Mouse (Mus musculus): Measurements from ENCODE around the gene Acadm. TPM values are rescaled to one million over a fixed set of nuclear protein-coding genes. Genes with fewer than 3 reads are reported as not detected.
A peak's percentile ranks its signal among the peaks of the same experiment; 100 is the strongest.

The Acadm gene
- total RNA-seq, 2 experiments from 2014 or later = 302 to 349 TPM

DNA sequence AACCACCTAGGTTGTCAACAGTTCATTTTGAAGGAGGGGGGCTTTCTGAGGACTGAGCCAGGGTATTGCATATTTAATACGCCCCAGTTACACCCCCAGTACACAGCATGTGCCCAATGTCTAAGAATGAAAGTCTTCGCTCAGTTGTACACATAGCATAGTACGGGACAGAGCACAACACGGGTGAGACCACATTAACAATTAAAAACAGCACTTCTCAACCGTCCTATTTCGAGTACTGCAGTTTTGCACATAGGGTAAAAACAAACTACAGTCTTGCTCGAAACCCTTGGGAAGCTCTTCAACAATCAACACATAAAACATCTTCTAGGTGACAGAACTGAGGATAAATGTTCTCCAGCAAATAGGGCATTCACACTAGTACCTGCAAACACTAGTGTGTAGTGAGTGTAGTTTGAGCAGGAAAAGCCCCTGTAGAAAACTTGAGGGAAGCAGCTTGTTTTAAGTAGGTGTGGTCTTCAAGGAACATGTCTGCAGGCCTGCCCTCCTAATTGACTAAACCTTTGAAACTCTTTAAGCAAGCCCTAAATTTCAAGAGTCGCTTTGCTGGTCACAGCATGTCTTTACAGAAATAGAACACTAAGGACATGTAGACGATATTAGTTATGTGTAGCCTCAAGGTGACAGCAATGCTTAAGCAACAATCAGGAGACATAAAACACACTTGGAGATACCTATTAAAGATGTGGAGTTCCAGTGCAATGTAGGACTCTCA lies 38.1 kb downstream of the Acadm start, which contains the start of gene Msh4:
Gene Msh4, minus strand, starts transcription at position 3 of the 736 bp plus-strand sequence.
- intact Hi-C loops (cut with DNase I) = no loop called here
- no peak for DNase-seq

DNA sequence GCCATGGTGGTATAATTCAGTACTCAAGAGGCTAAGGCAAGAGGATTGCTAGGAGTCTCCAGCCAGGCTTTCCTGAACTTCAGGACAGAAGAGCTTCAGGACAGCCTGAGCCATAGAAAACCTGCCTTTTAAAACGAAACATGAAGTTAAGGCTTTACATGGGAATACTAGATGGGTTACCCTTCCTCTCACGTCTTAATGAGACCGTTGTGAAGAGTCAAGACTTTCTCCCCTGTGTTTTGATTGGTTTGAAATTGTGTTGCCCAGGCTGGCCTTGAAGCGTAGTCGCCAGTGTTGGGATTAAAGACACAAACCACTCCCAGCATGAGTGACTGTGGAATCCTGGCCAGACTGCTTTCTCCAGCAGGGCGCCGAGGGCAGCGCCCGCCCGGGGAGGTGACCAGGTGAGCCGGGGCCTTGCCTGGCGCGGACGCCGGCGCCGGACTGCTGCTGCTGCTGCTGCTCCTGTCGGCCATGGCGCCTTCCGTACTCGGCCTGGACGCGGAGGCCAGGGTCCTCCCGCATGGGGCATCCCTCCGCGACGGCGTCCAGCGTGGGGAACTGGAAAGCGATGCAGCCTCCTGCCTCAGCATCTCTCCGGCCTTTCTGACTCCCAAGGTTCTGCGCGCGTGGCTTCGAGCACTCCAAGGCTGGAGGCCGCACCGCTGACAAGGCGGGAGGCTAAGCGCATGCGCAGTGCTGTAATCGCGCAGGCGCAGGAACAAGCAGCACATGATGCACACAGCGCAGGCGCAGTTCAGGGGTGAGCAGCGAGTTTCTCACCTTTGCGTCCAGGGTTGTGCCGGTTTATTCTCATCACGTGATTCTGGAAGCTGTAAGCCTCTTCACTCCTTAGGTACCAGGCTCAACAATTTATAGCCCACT lies 38.9 kb downstream of the Acadm start:
- intact Hi-C loops (cut with DNase I) = no loop called here

DNA sequence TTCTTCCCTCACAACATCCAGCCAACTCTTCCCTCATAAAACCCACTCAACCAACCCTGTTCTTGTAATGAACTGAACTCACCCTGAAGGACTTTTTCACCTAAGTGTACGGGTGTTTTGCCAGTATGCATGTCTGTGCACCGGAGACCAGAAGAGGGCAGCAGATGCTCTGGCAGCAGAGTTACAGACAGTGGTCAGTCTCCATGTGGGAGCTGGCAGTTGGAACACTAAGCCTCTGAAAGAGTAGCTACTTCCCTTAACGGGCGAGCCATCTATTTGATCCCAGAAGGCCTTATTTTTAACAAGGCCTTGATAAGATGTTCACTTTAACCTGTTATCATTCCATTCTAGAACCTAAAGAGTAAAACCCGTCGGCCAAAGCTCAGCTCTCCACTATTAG lies 39.8 kb downstream of the Acadm start:
- DNase-seq = peak; percentile 25 to 34
- intact Hi-C loops (cut with DNase I) = loop anchor here (5.0 kb wide), 1 partner anchor 323 kb away; no protein-coding TSS in a partner anchor

More for the DNA sequence above, 38.9 kb downstream of the Acadm start:
- DNase-seq = no peak

DNA sequence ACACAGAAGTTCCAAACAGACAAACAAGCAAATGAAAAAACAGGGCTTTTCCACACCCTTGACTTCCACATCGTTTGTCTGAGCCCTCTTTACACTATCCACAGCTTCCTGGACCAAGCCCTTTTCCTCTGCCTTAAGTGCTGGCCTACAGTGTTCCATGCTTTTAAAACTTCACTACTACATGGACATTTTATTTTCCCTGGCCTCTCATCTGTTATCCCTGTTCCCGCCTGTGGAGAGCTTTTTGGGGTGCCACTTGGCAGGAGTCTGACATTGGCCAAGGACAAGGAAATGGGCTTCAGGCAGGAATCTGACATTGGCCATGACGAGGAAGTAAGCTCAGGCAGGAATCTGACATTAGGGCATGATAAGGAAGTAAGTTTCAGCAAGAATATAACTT lies 41.8 kb downstream of the Acadm start:
- no peak for DNase-seq
- intact Hi-C loops (cut with DNase I) = loop anchor here (5.0 kb wide), 1 partner anchor 325 kb away; no protein-coding TSS in a partner anchor

DNA sequence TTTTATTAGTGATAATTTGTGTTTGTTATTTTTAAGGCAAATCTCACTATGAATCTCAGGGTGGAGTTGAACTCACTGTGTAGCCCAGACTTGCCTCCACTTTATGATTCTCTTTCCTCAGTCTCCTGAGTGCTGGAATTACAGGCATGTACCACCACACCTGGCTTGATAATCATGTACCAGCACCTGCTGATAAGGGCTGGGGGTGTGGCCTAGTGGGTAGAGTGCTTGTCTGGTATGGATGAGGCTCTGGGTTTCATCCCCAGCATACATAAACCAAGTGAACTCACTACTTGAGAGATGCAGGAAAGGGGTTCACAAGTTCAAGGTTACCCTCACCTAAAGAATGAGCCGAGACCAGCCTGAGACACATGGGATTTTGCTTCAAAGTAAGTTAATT lies 42.5 kb downstream of the Acadm start:
- no peak for DNase-seq
- intact Hi-C loops (cut with DNase I) = loop anchor here (5.0 kb wide), 1 partner anchor 325 kb away; no protein-coding TSS in a partner anchor

DNA sequence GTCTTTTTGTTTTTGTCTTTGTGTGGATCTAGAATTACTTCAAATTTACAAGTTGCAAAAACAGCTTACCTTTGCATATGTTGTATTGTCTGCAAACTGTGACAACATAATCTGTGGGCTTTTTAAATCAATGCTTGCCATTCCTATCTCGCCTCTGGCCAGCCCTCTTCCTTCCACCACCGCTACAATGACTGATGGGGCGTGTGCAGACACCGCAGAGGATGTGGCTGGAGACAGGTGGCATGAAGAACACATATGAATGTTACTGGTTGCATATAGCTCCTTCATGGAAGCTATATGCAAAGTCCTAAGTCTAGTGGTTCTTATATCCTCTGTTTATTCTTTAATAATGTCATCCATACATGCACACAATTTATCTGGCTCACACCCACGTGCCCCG lies 47.2 kb downstream of the Acadm start:
- intact Hi-C loops (cut with DNase I) = no loop called here

DNA sequence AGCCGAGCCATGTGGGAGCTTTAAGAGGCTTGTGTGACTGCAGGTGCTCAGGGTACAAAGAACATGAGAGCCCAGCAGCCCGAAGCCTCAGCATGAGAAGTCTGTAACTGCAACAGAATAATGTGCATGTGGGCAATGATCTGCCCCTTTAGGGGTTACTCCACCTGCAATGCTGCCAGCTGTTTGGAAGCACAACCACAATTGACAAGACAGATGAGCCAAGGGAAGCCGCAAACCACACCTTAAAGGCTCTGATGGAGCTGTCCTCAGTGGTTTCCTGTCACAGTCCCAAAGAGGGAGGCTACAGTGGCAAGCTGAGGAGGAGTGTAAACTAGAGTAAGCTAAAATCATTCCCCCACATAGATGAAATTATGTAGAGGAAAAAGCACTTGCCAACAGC lies 49.0 kb downstream of the Acadm start:
- intact Hi-C loops (cut with DNase I) = no loop called here
- DNase-seq = no peak

More for the DNA sequence above, 47.2 kb downstream of the Acadm start:
- no peak for DNase-seq

DNA sequence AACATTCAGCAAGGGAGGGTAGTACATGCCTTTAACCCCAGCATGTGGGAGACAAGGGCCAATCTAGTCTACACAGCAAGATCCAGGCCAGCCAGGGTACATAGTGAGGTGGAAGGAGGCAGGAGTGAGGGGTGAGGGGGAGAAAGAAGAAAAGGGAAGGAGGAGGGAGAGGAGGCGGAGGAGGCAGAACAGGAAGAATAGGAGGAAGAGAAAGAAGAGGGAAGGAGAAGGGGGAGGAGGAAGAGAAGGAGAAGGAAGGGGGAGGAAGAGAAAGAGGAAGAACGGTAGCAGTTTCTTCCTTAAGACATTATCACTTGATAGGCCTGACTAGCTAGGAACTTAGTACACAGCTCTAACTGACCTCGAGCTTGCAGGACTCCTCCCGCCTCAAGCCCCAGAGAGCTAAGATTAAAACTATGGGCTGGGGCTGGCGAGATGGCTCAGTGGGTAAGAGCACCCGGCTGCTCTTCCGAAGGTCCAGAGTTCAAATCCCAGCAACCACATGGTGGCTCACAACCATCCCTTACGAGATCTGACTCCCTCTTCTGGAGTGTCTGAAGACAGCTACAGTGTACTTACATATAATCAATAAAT lies 55.1 kb downstream of the Acadm start:
- intact Hi-C loops (cut with DNase I) = no loop called here
- no peak for DNase-seq

DNA sequence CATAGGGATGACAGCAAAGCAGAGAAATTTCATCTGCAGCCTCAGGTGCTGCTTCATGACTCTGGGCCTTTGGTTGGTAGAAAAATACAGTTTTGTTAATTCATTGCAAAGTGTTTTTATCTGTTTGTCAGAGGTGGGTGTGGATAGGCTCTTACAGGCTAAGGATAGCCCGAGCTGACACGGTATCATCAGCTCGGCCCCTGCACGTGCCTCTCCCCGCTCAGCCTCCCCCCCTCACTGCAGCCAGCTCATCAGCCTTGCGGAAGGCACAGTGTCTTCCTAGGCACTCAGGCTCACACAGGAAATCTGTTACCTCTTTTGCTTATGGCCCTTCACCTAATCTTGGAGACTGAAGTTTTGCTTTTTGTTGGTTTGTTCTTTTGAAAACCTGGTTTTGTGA lies 56.3 kb downstream of the Acadm start:
- intact Hi-C loops (cut with DNase I) = no loop called here
- DNase-seq = no peak

DNA sequence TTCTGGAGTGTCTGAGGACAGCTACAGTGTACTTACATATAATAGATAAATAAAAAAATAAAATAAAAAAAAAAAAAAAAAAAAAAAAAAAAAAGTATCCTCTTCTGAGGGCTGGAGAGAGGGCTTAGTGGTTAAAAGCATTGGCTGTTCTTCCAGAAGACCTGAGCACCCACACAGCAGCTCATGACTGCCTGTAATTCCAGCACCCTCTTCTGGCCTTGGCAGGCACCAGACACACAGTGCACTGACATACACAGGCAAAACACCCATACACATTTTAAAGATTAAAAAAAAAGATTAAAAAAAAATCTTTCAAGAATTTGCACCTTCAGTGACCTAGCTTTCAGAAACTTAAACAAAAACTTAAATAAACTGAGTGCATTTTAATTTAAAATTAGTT lies 58.1 kb downstream of the Acadm start:
- no peak for DNase-seq
- intact Hi-C loops (cut with DNase I) = no loop called here

Other genes with a start within 250 kb of the Acadm start
- gene St6galnac3, start 219.5 kb downstream of the Acadm start, total RNA-seq (2021) = 1 to 10 TPM; 1.0 to 4.0 TPM
- gene Asb17, start 100.4 kb downstream of the Acadm start, total RNA-seq (2021) = not detected
- not detected for gene Msh4, start 38.5 kb downstream of the Acadm start, total RNA-seq (2021)
- gene Rabggtb, start 31.6 kb downstream of the Acadm start, total RNA-seq (2021) = 10 to 100 TPM; 60.2 to 63.7 TPM
- under 1 TPM; 0.05 to 0.10 TPM for gene Slc44a5, start 28.8 kb upstream of the Acadm start, total RNA-seq (2021)